Mouse (Mus musculus) left cerebral cortex, postnatal 14 days (tissue): Measurements from ENCODE around the gene Kyat3. TPM values are rescaled to one million over a fixed set of nuclear protein-coding genes. Genes with fewer than 3 reads are reported as not detected.
"Not testable (repeated sequence)": the region's sequence is repeated elsewhere in the genome, so short reads cannot be mapped to it uniquely, and the experiment has no call there.

Experiments
- DNase-seq, 2 experiments: peaks; one replicate each; pipeline ENCODE4 v3.0.0; 2021 to 2022; ENCODE audit warnings: low spot score in 2 of 2, mixed read lengths in 1 of 2
- intact Hi-C: fragments of 180-260 bp; cut with DNase I; formaldehyde crosslinking; loops from one replicate; pipeline ENCODE4 v1.15.1; 2025
- long read RNA-seq, 2 experiments: library from polyadenylated mRNA; stranded (forward); transcript quantifications; one replicate each; pipeline ENCODE4 v2.0.0; 2021
- total RNA-seq, 2 experiments: library from RNA; stranded (reverse); gene quantifications; 2 replicates each; pipeline ENCODE4 v1.2.3; 2021

Gene Kyat3
- total RNA-seq = 1 to 10 TPM; 4.7 to 5.2 TPM
- long read RNA-seq, experiment 1, full-length matches to known transcripts = 7 of 8 reads
- long read RNA-seq, experiment 1, partial matches to known transcripts = 0 of 8 reads
- long read RNA-seq, experiment 1, other reads (novel, unspliced or antisense) = 1 of 8 reads
- long read RNA-seq, experiment 2, partial matches to known transcripts = 0 of 7 reads
- long read RNA-seq, experiment 2, other reads (novel, unspliced or antisense) = 3 of 7 reads

GRCm38 (mm10) chr3:142700442-142701322 is at the start of gene Kyat3:
Kyat3 (plus strand) TSS chr3:142701051.
- intact Hi-C loops = no loop called here
- DNase-seq = peak; percentile 92 to 95

- intact Hi-C loops = no loop called here
Measured at GRCm38 (mm10) chr3:142664723-142665122, 36.1 kb upstream of the Kyat3 start.

GRCm38 (mm10) chr3:142674607-142675006 is 26.2 kb upstream of the Kyat3 start:
- DNase-seq = peak; percentile 11 to 25
- intact Hi-C loops = no loop called here

More at GRCm38 (mm10) chr3:142664723-142665122, 36.1 kb upstream of the Kyat3 start:
- no peak for DNase-seq

GRCm38 (mm10) chr3:142687939-142688338 is 12.9 kb upstream of the Kyat3 start:
- intact Hi-C loops = no loop called here
- DNase-seq = no peak

GRCm38 (mm10) chr3:142688353-142688752 is 12.5 kb upstream of the Kyat3 start:
- intact Hi-C loops = no loop called here
- DNase-seq = no peak

- intact Hi-C loops = no loop called here
Measured at GRCm38 (mm10) chr3:142696517-142696916, 4.3 kb upstream of the Kyat3 start.

GRCm38 (mm10) chr3:142701407-142701989 is 647 bp downstream of the Kyat3 start:
- no peak for DNase-seq
- intact Hi-C loops = no loop called here

More at GRCm38 (mm10) chr3:142696517-142696916, 4.3 kb upstream of the Kyat3 start:
- DNase-seq = no peak

GRCm38 (mm10) chr3:142706581-142707444 is 6.0 kb downstream of the Kyat3 start:
- intact Hi-C loops = no loop called here
- DNase-seq = no peak

- DNase-seq = not testable (repeated sequence)
- intact Hi-C loops = loop anchor here (2.0 kb wide), 1 partner anchor 68 kb away; no protein-coding TSS in a partner anchor
Measured at GRCm38 (mm10) chr3:142708181-142708848, 7.5 kb downstream of the Kyat3 start.

GRCm38 (mm10) chr3:142708849-142709419 is 8.1 kb downstream of the Kyat3 start:
- intact Hi-C loops = loop anchor here (2.0 kb wide), 1 partner anchor 68 kb away; no protein-coding TSS in a partner anchor
- peak; percentile 83 to 86 for DNase-seq

GRCm38 (mm10) chr3:142710360-142711007 is 9.6 kb downstream of the Kyat3 start:
- intact Hi-C loops = no loop called here
- DNase-seq = peak; percentile 34 to 44

GRCm38 (mm10) chr3:142711372-142711771 is 10.5 kb downstream of the Kyat3 start:
- intact Hi-C loops = no loop called here
- no peak for DNase-seq

GRCm38 (mm10) chr3:142712401-142713040 is 11.7 kb downstream of the Kyat3 start:
- intact Hi-C loops, DNase-seq: not testable (repeated sequence)

- DNase-seq = no peak
- intact Hi-C loops = no loop called here
Measured at GRCm38 (mm10) chr3:142725481-142725880, 24.6 kb downstream of the Kyat3 start.

- intact Hi-C loops = no loop called here
- no peak for DNase-seq
Measured at GRCm38 (mm10) chr3:142725969-142726672, 25.3 kb downstream of the Kyat3 start.

GRCm38 (mm10) chr3:142734291-142734690 is 33.4 kb downstream of the Kyat3 start:
- no peak for DNase-seq
- intact Hi-C loops = no loop called here

GRCm38 (mm10) chr3:142740896-142741295 is 40.0 kb downstream of the Kyat3 start:
- peak; percentile 39 to 71 for DNase-seq
- intact Hi-C loops = no loop called here
